Mouse (Mus musculus): ENCODE results near the gene Phactr1. TPM values are rescaled to one million over a fixed set of nuclear protein-coding genes. Genes with fewer than 3 reads are reported as not detected.

The Phactr1 gene
- total RNA-seq, 2 experiments from 2014 or later, result 1.8 to 2.1 TPM

- no peak for DNase-seq
These were observed 503.0 kb downstream of the Phactr1 start for GRCm38 (mm10) chr13:43183248-43184055.

GRCm38 (mm10) chr13:43187736-43188135 lies 507.3 kb downstream of the Phactr1 start:
- DNase-seq, result no peak
